Mouse (Mus musculus): ENCODE results near the gene Dzip1l. TPM values are rescaled to one million over a fixed set of nuclear protein-coding genes. Genes with fewer than 3 reads are reported as not detected.
"Not testable (repeated sequence)": the region's sequence is repeated elsewhere in the genome, so short reads cannot be mapped to it uniquely, and the experiment has no call there.

The Dzip1l gene
- 1 to 10 TPM; 3.1 to 5.1 (median 4.0) TPM for total RNA-seq (2022)

DNA sequence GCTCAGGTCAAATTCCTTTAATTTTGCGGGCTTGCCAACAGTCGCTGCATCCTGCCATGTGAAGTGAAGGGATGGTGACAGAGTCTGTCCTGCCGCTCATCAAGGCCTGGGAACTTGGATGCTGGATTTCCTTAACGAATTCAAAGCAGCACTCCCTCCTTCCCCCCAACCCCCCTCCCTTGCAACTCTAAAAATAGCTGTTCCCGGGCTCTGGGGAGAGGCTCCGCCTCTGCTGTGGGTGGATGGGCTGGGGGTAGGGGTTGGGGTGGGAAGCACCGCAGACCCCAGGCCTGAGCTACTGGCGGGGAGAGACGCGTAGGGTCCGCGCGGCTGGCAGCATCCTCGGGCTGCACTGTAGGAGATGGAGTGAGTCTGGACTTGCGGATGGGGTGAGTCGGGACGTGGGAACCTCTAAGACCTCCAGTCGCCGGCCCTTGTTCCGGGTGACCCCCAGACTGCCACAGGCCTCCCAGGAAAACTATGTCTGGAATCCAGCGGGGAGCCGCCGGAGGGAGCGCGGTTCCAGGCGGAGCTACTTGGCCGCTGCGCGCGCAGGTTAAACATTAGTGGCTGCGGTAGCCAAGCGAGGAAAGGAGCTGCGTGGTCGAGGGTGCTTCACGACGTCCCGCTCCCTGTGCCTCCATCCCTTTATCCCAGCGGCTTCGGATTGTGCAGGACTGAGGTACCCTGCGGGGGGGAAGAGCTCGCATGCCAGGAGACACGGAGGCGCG lies at the start of gene Dzip1l:
Gene Dzip1l, plus strand, starts transcription at position 216 of the 731 bp plus-strand sequence.
- DNase-seq (ENCODE audit: low spot score): peak; percentile 25

DNA sequence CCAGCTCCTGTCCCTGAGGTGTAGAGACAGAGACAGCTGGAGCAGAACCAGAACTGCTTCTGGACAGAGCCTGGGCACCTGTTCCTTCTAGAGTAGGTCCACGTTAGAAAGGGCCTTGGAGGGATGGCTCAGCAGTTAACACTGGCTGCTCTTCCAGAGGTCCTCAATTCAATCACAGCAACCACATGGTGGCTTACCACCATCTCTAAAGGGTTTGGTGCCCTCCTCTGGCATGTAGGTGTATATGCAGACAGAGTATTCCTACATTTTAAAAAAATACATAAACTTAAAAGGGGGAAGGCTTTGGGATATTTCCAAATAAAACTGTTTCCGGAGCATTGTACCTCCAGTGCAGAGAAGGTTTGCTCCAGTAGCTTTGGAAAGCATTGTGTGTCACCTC lies 48.6 kb upstream of the Dzip1l start:
- peak; percentile 7 for DNase-seq (ENCODE audit: low spot score)

DNA sequence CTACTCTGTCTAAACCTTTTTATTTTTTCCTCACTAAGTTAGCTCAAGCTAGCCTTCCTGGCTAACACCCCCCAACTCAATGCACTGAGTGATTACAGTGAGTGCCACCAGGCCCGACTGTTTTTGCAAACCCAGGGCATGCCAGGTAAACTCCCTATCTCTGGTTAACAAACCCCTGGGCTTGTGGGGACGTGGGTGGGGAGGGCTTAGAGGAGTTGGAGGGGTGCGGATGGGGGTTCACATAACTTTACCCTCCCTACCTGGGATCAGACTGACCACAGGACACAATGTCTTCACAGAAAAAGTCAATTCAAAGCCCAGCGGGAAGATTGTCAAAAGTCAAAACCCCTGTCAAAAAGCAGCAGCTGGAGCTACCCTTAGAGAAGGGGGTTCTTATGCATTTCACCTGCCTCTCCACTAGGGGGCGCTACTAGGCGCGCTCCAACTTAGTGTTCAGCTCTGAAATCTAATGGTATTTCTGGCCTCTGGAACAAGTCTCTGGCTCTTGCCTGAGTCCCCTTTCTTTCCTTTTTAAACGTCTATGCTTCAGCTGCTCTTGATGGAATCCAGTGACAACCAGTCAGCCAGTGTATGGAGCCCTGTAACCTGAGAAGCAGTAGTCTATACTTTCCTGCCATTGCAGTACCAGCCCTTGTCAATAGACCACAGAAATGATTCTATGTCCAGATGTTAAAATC lies 41.6 kb upstream of the Dzip1l start:
- peak; percentile 21 for DNase-seq (ENCODE audit: low spot score)

DNA sequence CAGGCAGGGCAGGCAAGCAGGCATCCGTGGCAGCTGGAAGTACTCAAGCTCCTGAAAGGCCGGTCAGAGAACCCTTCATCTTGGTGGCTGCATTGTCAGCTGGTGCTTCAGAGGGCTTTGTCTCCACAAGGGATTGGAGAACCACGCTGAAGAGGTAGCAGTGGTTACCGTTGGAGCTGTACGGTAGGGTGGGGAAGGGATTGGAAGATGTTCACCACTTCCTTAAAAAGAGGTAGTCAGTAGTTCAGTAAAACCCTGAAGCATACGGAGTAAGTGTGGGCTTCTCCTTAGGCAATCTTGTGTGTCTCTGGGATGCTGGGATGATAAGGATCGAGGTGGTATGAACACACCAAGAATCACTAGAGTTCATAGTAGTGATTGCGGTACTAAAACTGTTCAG lies 38.2 kb upstream of the Dzip1l start:
- no peak for DNase-seq (ENCODE audit: low spot score)

DNA sequence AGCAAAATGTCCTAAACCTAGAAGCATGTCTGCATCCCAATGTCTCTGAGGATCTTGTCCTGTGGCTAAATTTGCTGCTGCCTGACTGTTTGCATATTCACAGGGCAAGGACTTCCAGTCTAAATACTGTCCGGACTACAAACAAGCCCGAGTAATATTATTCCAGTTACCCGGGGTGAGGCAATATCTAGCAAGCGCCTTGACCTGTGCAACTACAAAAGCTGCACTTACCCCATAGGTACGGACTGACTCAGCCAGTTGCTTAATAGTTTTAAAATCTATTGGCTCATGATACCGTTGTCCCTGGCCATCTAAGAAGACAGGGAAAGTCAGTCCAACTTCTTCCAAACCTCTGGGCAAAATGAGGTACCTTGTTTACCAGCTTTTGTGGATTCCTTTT lies 30.2 kb upstream of the Dzip1l start:
- DNase-seq (ENCODE audit: low spot score): not testable (repeated sequence)

DNA sequence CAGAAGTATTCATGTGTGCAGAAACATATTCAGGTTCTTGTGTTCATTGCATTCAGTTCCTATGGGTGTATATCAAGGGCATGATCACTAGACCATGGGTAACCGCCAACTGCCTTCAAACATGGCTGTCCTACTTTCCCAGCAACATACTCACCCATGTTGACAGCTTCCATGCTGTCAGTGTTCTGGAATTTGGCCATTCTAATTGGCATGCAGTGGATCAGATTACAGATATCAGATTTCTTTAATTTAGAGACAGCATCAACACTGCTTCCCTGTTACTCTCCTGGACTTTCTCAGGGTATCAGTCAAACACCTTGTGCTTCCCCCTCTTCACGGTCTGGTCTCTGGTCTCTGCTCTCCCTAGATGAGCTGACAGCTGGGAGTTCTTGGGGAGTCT lies 25.7 kb upstream of the Dzip1l start:
- DNase-seq (ENCODE audit: low spot score): no peak

DNA sequence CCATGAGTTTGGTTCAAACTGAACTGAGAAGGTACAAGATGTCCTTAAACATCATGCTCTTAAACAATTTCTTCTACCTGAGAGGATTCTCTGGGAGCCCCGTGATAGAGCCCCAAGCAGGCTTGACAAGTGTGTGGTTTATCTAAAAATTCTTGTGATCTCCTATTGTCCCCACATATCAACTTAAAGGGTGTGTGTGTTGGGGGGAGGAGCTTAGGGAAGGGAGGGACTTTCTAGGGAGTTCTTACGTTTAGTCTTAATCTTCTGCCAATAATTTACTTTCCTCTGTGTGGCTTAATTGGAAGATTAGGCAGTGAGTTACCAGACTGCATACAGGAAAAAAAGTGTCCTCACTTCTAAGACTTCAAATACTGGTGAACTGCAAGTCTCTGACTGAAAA lies 17.1 kb upstream of the Dzip1l start, which contains the start of gene A4gnt:
Gene A4gnt, plus strand, starts transcription at position 301 of the 400 bp plus-strand sequence.
- no peak for DNase-seq (ENCODE audit: low spot score)

DNA sequence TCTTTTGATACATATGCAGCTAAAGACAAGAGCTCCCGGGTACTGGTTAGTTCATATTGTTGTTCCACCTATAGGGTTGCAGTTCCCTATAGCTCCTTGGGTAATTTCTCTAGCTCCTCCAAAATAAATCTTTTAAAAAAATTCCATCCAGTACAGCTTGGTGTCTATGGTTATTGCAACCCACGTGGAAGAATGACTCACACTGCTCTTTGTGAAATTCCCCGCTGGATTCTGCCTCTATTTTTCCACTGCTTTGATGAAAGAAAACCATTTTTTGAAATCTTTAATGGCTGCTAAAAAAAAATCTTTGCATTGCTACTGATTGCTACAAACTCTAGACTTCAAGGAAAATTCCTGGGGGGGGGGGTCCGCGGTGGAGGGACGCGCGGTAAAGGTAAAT lies 9.6 kb upstream of the Dzip1l start:
- no peak for DNase-seq (ENCODE audit: low spot score)

DNA sequence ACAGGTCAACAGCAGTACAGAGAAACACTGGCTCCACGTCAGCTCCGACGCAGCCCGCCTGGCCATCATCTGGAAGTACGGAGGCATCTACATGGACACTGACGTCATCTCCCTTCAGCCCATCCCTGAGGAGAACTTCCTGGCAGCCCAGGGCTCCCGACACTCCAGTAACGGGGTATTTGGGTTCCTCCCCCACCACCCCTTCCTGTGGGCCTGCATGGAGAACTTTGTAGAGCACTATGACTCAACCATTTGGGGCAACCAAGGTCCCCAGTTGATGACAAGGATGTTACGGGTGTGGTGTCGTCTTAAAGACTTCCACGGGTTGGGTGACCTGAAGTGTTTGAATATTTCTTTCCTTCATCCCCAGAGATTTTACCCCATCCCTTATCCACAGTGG lies 9.1 kb upstream of the Dzip1l start:
- DNase-seq (ENCODE audit: low spot score): no peak

DNA sequence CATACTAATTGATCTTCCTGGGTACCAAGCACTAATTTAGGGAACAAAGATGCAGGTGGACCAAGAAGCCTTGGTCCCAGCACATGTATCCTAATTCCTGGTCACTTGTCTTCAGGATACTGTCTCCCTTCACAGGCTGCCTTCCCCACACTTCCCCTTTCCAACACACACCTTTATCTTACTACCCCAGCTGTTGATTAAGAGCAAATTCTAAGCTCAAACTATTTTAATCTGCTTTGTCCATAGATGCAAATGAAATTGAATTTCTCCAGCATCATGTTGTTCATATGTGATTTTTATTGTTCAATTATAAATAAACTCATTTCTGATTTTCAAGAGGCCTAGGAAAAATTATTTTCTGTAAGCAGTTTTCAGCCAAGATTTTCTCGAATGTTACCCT lies 7.3 kb upstream of the Dzip1l start:
- DNase-seq (ENCODE audit: low spot score): no peak

DNA sequence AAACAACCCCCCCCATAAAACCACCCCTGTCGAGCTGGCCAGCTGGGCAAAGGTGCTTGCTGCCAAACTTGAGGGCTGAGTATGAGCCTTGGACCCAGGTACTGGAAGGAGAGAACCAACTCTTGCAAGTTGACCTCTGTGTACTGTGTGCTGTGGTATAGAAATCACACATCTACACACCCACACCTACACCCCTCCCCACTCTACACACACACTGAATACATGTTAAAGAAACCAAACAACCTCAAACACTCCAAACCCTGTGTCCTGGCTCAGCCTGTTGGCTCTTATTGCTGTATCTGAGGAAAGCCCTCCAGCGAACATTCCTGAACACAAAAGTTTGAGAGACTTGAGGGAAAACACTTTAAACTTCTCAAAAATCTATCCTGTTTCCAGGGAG lies 6.3 kb upstream of the Dzip1l start:
- no peak for DNase-seq (ENCODE audit: low spot score)

DNA sequence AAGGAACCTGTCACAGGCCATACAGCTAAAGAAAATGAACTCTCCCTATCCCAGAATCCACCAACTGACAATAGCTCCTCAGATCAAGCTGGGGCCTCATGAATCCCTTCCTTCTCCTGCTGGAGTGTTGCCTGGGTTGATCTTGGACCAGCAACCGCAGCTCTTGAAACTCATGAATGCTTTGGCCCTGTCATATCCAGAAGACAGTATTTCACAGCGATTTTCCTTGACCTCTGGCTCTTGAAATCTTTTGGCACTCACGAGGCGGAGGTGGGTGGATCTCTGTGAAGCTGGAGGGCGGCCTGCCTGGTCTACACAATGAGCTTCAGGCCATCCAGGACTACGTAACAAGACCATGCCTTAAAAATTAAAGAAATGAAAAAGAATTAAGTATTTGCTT lies 5.2 kb upstream of the Dzip1l start:
- DNase-seq (ENCODE audit: low spot score): peak; percentile 7

DNA sequence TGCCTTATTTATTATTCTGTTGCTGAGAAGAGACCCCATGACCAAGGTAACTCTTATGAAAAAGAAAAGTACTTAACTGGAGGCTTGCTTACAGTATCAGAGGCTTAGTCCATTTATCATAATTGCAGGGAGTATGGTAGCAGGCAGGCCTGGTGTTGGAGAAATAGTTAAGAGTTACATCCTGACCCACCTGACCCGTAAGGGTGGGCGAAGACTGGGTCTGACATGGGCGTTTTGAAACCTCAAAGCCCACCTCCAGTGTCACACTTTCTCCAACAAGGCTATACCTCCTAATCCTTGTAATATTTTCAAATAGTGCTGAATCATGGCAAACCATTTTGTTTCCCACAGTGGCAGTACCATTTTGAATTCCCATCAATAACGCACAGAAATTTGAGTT lies 715 bp upstream of the Dzip1l start:
- DNase-seq (ENCODE audit: low spot score): no peak

DNA sequence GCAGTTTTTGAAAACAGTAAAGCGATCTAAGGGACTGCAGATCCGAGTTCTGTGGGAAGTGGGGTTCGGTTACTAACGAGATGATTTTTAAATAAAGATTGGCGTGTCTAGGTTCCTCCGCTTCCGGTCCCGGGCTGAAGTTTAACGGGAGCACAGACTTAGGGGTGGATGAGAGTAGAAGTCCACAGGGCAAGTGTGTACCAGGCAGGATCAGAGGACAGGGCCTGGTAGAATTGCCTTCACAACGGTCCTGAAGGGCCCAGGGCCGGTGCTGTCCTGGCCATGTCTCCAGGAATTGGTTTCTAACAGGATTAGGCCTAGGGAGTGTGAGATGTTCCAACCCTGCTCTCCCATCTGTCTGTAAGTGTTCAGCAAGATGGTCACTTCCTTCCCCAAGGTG lies 775 bp downstream of the Dzip1l start:
- peak; percentile 9 for DNase-seq (ENCODE audit: low spot score)

DNA sequence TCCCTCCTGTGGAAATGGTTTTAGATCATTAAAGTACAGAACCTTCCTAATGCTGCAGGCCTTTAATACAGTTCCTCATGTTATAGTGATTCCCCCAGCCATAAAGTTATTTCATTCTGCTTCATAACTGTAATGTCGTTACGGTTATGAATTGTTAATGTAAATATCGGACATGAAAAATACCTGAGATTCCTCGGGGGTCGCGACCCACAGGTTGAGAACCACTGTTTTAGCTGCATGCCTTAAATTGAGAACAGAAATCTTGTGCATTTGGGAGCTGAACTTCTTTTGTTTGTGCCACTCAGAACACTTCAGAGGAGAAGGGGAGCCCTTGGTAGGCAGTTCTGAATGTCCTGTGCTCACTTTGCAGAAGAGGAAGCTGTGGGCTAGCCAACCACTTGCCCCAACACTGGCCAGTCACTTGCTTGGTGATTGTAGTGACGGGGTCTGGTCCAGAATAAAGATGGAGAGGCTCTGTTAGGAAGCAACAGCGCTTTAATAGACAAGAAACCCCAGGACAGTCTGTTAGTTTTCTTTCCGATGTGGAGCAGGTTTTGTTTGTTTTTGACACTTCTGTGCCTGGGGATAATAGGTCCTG lies 1.3 kb downstream of the Dzip1l start:
- no peak for DNase-seq (ENCODE audit: low spot score)

DNA sequence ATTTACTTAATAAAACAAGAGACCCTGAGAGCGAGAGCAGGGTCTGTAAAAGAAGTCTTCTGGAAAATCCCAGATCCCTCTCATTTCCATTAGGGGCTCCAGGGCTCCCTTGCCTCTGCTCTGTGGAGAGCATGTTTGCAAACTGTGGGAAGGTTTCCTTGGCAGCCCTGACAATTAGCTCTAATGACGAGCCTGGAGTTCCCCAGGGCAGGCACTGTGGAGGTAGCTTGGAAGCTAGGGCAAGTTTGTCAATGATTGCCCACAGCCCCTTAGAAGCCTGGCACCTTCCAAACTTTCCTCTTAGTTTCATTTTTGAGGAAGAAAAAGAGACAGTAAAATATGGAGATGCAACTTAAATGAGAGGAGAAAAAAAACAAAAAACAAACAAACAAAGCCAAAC lies 2.5 kb downstream of the Dzip1l start:
- no peak for DNase-seq (ENCODE audit: low spot score)

DNA sequence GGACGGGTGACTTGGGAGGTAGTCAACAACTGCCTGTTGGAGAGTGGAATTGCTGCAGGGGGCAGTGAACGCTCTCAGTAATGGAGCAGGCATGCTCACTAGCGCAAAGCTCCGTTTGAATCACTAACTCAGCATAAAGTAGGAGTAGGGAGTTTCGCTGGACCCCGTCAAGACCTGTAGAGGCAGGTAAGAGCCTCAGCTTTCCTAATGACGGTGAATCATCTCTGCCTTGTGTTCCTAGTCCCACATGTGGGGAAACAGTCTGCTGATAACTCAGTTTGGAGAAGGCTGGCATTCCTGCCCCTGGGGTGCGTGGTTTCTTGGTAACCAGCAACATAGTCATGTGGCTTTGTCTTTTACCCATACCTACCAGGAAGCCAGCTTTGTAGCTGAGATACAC lies 3.0 kb downstream of the Dzip1l start:
- DNase-seq (ENCODE audit: low spot score): no peak

DNA sequence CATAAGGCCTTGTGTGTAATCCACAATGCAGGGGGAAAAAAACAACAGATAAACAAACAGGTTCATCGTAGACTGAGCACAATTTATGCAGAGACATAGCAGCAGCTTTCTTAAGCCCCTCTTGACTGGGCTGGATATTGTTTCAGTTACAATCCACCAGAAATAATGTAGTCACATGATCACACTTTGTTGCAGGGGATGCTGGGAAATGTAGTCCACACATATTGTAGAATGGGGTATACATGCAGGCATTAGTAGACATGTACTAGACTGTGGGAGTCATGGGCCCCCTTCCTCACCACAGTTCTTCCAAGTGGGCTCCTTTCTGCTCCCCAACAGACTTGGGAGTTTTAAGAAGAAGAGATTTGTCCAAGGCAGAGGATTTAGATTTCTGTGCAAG lies 7.5 kb downstream of the Dzip1l start:
- DNase-seq (ENCODE audit: low spot score): no peak

DNA sequence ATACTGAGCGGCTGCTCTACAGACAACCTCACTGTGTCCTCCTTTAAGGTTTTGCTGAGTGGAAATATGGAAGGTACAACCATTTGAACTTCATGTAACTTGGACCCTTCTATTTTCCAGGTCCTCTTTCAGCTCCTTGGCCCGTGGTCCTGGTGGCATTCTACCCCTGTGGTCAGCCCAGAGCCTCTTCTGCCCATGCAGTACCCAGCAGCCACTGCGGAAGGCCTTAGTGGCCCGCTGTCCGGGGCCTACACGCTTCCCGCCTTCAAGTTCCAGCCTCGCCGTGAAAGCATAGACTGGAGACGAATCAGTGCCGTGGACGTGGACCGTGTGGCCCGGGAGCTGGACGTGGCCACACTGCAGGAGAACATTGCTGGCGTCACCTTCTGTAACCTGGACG lies 7.9 kb downstream of the Dzip1l start:
- no peak for DNase-seq (ENCODE audit: low spot score)

DNA sequence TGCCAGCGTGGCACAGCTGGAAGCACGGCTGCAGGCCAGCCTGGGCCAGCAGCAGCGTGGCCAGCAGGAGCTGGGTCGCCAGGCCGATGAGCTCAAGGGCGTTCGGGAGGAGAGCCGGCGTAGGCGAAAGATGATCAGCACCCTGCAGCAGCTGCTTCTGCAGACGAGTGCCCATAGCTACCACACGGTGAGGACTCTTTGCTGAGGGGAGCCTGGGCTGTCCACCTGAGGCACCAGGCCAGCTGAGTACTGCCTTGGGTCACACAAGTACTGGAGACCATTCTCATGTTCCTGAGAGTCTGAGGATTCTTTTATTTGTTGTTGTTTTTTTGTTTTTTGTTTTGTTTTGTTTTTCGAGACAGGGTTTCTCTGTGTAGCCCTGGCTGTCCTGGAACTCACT lies 8.4 kb downstream of the Dzip1l start:
- DNase-seq (ENCODE audit: low spot score): no peak

DNA sequence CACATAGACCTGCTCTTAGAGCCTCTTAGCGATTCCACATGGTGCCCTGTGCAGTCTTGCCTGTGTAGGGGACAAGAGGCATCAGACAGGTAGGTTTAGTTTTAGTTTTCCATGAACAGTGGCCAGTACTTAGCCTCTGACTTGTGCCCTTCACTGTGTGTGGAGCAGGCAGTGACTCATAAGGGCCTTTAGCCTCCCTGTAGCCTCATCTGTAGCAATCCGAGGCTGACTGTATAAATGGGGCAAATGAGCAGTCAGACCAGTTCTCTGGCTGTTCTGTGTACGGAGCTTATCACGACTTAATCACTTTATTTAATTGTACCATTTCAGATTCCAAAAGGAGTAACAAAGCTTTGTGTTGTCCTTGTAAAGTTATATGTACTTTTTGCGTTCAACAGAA lies 10.7 kb downstream of the Dzip1l start:
- DNase-seq (ENCODE audit: low spot score): no peak

DNA sequence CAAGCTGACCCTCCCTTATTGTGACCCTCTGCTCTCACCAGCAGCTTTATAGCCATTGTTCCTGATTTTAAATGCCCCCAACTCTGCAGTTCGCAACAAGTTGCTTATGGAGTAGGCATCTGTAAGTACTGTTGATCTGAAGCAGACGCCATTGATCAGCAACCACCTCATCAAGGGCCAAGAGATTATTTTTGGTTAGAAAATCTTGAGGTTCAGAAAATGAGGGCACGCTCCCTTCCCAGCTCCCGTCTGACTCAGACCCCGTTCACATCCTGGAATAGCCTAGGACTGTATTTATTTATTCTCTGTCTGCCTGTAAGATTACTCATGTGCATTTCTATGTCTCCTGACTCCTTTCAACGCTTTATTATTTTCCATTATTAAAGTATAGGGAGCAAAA lies 16.1 kb downstream of the Dzip1l start:
- no peak for DNase-seq (ENCODE audit: low spot score)

DNA sequence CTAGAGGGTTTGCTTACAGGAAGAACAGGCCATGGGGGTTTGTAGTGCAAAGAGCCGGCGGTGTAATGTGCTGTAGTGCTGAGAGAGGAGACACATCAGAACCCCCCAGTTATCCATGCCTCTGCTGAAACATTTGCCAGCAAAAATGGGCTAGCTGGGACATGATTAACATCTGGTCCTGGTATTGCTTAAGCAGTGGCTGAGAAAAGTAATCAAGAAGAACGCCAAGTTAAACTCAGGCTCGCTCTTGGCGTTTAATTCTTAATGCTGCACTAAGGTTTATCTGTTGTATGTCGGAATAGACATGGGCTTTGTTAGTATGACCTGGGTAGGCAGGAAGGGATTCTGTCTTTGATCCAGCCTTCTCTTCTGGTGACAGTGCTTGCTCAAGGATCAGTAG lies 16.8 kb downstream of the Dzip1l start:
- no peak for DNase-seq (ENCODE audit: low spot score)

Measured in heart, adult 8-10 months (tissue).